Mouse (Mus musculus) neural tube, embryonic 12.5 days (tissue): ENCODE results near the gene Mplkip. TPM values are rescaled to one million over a fixed set of nuclear protein-coding genes. Genes with fewer than 3 reads are reported as not detected.

Experiments
- ATAC-seq: fragments of 200-750 bp; cut with Nextera tagmentation; 2 replicates; pipeline ENCODE4 v1.8.0; 2017; ENCODE audit warnings: low read depth, mild to moderate bottlenecking, moderate TSS enrichment, moderate library complexity; ENCODE audit not compliant: low FRiP score
- H3K27ac ChIP-seq: fragments of 300-500 bp; sonication (generic); 2 replicates; pipeline ENCODE4 v1.5.1; 2016
- H3K27me3 ChIP-seq: fragments of 300-500 bp; sonication (generic); replicated peaks from 2 replicates; pipeline ENCODE4 v1.6.1; 2016; ENCODE audit warnings: mild to moderate bottlenecking
- H3K36me3 ChIP-seq: fragments of 300-500 bp; sonication (generic); 2 replicates; pipeline ENCODE4 v1.6.1; 2016; ENCODE audit warnings: mild to moderate bottlenecking
- H3K4me1 ChIP-seq: fragments of 300-500 bp; sonication (generic); 2 replicates; pipeline ENCODE4 v1.6.1; 2016
- H3K4me2 ChIP-seq: fragments of 300-500 bp; sonication (generic); replicated peaks from 2 replicates; pipeline ENCODE4 v1.6.1; 2016; ENCODE audit warnings: mild to moderate bottlenecking
- H3K4me3 ChIP-seq: fragments of 300-500 bp; sonication (generic); 2 replicates; pipeline ENCODE4 v1.5.1; 2016
- H3K9ac ChIP-seq: fragments of 300-500 bp; sonication (generic); 2 replicates; pipeline ENCODE4 v1.6.1; 2016; ENCODE audit warnings: mild to moderate bottlenecking
- H3K9me3 ChIP-seq: fragments of 300-500 bp; sonication (generic); 2 replicates; pipeline ENCODE4 v1.6.1; 2016; ENCODE audit warnings: mild to moderate bottlenecking
- WGBS: fragments of 180-500 bp; shearing (Covaris S2); methylation state at CpG from one replicate; pipeline ENCODE4 v1.1.7; 2016; 5-methylcytosine and 5-hydroxymethylcytosine counted together
- polyA plus RNA-seq: library from polyadenylated mRNA; unstranded; fragments of >200 nt; fragmentation: Nextera tagmentation; extraction: Ambion mirVana; gene quantifications from 2 replicates; pipeline ENCODE4 v1.2.1, GENCODE M21; 2016

Gene Mplkip
- 52.9 and 58.7 TPM in 2 replicates for polyA plus RNA-seq

DNA sequence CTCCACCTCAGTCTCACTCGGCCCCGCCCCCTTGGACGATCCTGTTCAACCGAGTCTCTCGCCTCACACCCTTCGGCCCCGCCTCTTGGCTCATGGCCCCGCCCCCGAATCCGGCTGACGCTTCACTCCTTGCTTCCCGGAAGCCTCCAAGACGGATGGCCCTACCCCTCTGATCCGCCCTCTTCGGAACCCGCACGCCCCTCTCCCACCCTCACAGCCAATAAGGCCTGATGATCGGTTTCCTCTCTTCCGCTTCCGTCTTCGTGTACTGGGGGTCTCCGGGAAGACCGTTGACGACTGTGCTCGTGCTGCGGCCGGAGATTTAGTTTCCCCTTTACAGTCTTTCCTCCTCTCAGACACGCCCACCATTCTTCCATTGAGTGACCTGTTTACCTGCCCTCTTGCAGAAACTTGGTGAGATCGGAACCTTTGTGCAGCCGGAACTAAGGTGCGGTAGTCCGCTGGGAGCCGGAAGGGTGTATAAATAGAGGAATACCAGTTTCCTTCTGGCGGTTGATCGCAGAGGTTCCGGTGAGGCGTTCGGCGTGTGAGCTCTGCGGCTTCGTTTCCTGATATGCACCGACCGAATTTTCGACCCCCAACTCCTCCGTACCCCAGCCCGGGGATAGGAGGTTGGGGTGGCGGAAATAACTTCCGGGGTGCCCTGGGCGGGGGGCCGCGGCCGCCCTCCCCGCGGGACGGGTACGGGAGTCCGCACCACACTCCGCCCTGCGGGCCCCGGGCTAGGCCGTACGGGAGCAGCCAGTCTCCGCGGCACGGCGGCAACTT, at the start of gene Mplkip, which contains the start of gene Sugct:
TSS of gene Mplkip (plus strand) at position 282 of the 789 bp plus-strand sequence.
TSS of gene Sugct (minus strand) at position 643 of the 789 bp plus-strand sequence.
- Histone ChIP-seq H3K27ac (peak within 1 kb of the TSS; percentile 82), H3K4me3 (peak within 1 kb of the TSS; percentile 86), H3K4me1 (peaks cover 3% of the 10 kb centered on the region; the same call in 1 of the 2 replicates), H3K9ac (peak within 1 kb of the TSS; percentile 92), H3K9me3 (no peaks in the 10 kb centered on the region), H3K4me2 (peak within 1 kb of the TSS; percentile 66), H3K36me3 (no peaks in the 10 kb centered on the region), H3K27me3 (no peaks in the 10 kb centered on the region)
- peak; percentile 99 for ATAC-seq
- WGBS, result under 1% methylated on average over 66 of the region's 66 CpGs

DNA sequence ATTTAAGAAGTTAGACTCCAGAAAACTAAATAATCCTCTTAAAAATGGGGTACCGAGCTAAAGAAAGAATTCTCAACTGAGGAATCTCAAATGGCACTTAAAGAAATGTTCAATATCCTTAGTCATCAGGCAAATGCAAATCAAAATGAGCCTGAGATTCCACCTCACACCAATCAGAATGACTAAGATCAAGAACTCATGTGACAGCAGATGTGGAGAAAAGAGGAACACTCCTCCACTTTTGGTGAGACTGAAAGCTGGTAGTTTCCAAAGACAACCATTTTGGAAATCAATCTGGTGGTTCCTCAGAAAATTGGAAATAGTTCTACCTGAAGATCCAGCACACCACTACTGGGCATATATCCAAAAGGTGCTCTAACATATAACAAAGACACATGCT, 27.6 kb upstream of the Mplkip start:
- H3K27ac ChIP-seq, result no peak overlapping the region
- no peak overlapping the region for H3K4me2 ChIP-seq
- no peak overlapping the region for H3K9ac ChIP-seq
- WGBS, result 91% methylated on average over 1 of the region's 1 CpGs
- no peaks in the 10 kb centered on the region for H3K4me1 ChIP-seq
- ATAC-seq, result no peak
- H3K27me3 ChIP-seq, result no peaks in the 10 kb centered on the region
- no peak overlapping the region for H3K4me3 ChIP-seq
- no peaks in the 10 kb centered on the region for H3K9me3 ChIP-seq
- H3K36me3 ChIP-seq, result no peaks in the 10 kb centered on the region

GRCm38 (mm10) chr13:17671122-17671521, 23.9 kb upstream of the Mplkip start:
- Histone ChIP-seq H3K4me3 (no peak overlapping the region), H3K27me3 (no peaks in the 10 kb centered on the region), H3K27ac (no peak overlapping the region), H3K9me3 (no peaks in the 10 kb centered on the region), H3K4me1 (no peaks in the 10 kb centered on the region), H3K4me2 (no peak overlapping the region), H3K9ac (no peak overlapping the region), H3K36me3 (no peaks in the 10 kb centered on the region)
- 71% methylated on average over 1 of the region's 1 CpGs for WGBS
- ATAC-seq, result no peak

- Histone ChIP-seq H3K4me3 (no peak overlapping the region), H3K4me1 (no peaks in the 10 kb centered on the region; the same call in 1 of the 2 replicates), H3K4me2 (no peak overlapping the region), H3K27ac (no peak overlapping the region), H3K9me3 (no peaks in the 10 kb centered on the region), H3K27me3 (no peaks in the 10 kb centered on the region), H3K9ac (no peak overlapping the region), H3K36me3 (no peaks in the 10 kb centered on the region)
- no peak for ATAC-seq
Measured at GRCm38 (mm10) chr13:17689461-17689860, 5.5 kb upstream of the Mplkip start.

- Histone ChIP-seq H3K27ac (no peak overlapping the region), H3K4me3 (no peak overlapping the region), H3K4me2 (no peak overlapping the region), H3K27me3 (no peaks in the 10 kb centered on the region), H3K4me1 (no peaks in the 10 kb centered on the region; the same call in 1 of the 2 replicates), H3K9me3 (no peaks in the 10 kb centered on the region), H3K9ac (no peak overlapping the region), H3K36me3 (no peaks in the 10 kb centered on the region)
- ATAC-seq, result no peak
Measured at GRCm38 (mm10) chr13:17690686-17691085, 4.3 kb upstream of the Mplkip start.

DNA sequence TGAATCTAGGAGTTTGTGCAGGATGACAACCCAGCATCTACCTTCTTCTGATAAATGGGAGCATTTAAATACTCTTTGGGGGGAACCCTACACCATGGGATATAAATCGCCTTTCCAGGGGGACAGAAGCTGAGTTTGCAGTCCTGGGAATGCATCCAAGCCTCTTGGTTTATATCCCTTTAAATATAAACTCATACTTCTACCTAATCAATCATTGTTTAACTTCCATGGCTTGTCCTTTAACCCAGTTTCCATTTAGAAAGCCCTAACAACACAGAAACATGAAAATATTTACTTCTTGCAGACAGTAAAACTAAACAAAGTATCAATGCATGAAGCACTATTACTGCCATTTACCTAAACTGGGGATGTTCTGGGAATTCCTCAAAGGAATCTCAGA, 3.6 kb upstream of the Mplkip start:
- Histone ChIP-seq H3K9me3 (no peaks in the 10 kb centered on the region), H3K27me3 (no peaks in the 10 kb centered on the region), H3K9ac (no peak overlapping the region), H3K4me2 (no peak overlapping the region), H3K4me1 (no peaks in the 10 kb centered on the region; the same call in 1 of the 2 replicates), H3K36me3 (no peaks in the 10 kb centered on the region), H3K27ac (no peak overlapping the region), H3K4me3 (no peak overlapping the region)
- WGBS, result 75% methylated on average over 1 of the region's 1 CpGs
- ATAC-seq, result no peak

- 78% methylated on average over 5 of the region's 5 CpGs for WGBS
- Histone ChIP-seq H3K27ac (no peak overlapping the region), H3K9me3 (no peaks in the 10 kb centered on the region), H3K4me3 (no peak overlapping the region), H3K27me3 (no peaks in the 10 kb centered on the region), H3K4me1 (peaks cover 3% of the 10 kb centered on the region; the same call in 1 of the 2 replicates), H3K4me2 (peak overlapping the region; percentile 66), H3K36me3 (no peaks in the 10 kb centered on the region), H3K9ac (no peak overlapping the region)
- no peak for ATAC-seq
Measured at GRCm38 (mm10) chr13:17693816-17694215, 1.2 kb upstream of the Mplkip start.

DNA sequence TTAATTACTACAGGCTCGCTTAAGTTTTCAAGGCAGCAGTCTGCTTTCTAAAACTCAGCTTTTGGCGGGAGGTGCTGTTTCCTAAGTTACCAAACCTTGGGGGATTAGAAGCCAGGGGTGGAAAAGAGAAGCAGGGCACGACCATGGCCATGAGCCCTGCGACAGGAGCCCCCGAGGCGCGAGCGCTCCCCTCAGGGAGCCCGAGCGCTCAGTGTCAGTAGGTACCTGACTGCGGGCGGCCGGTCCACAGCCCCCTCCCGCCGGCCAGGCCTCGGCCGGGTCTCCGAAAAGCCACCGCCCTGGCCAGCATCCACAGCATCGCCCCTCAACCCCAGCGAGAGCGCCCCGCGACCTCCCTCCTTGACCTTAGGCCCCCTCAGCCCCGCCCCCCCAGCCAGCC, 578 bp upstream of the Mplkip start:
- H3K4me1 ChIP-seq, result peaks cover 3% of the 10 kb centered on the region; the same call in 1 of the 2 replicates
- H3K4me3 ChIP-seq, result peak overlapping the region; percentile 86
- 1% methylated on average over 24 of the region's 25 CpGs for WGBS
- no peaks in the 10 kb centered on the region for H3K27me3 ChIP-seq
- peak overlapping the region; percentile 66 for H3K4me2 ChIP-seq
- peak overlapping the region; percentile 58 for H3K9ac ChIP-seq
- H3K9me3 ChIP-seq, result no peaks in the 10 kb centered on the region
- no peaks in the 10 kb centered on the region for H3K36me3 ChIP-seq
- H3K27ac ChIP-seq, result peak overlapping the region; percentile 10; the same call in 1 of the 2 replicates
- peak; percentile 83 for ATAC-seq

GRCm38 (mm10) chr13:17695898-17696580, 1.0 kb downstream of the Mplkip start:
- H3K4me3 ChIP-seq, result peak overlapping the region; percentile 86
- H3K36me3 ChIP-seq, result no peaks in the 10 kb centered on the region
- no peak for ATAC-seq
- 17% methylated on average over 7 of the region's 7 CpGs for WGBS
- H3K4me2 ChIP-seq, result peak overlapping the region; percentile 66
- peaks cover 3% of the 10 kb centered on the region; the same call in 1 of the 2 replicates for H3K4me1 ChIP-seq
- H3K27me3 ChIP-seq, result no peaks in the 10 kb centered on the region
- peak overlapping the region; percentile 92 for H3K9ac ChIP-seq
- H3K27ac ChIP-seq, result no peak overlapping the region
- H3K9me3 ChIP-seq, result no peaks in the 10 kb centered on the region

- Histone ChIP-seq H3K27ac (no peak overlapping the region), H3K36me3 (no peaks in the 10 kb centered on the region), H3K27me3 (no peaks in the 10 kb centered on the region), H3K4me1 (0 out of 2 replicates have a peak, but pooled peaks cover 3% of the 10 kb centered on the region), H3K9me3 (no peaks in the 10 kb centered on the region), H3K4me3 (no peak overlapping the region), H3K9ac (no peak overlapping the region), H3K4me2 (no peak overlapping the region)
- WGBS, result 62% methylated on average over 3 of the region's 3 CpGs
- no peak for ATAC-seq
Measured at GRCm38 (mm10) chr13:17700090-17700715, 5.2 kb downstream of the Mplkip start.

- H3K4me3 ChIP-seq, result no peak overlapping the region
- H3K9me3 ChIP-seq, result no peaks in the 10 kb centered on the region
- H3K27ac ChIP-seq, result no peak overlapping the region
- ATAC-seq, result no peak
- H3K9ac ChIP-seq, result no peak overlapping the region
- no peak overlapping the region for H3K4me2 ChIP-seq
- 0 out of 2 replicates have a peak, but pooled peaks cover 3% of the 10 kb centered on the region for H3K4me1 ChIP-seq
- H3K36me3 ChIP-seq, result no peaks in the 10 kb centered on the region
- no peaks in the 10 kb centered on the region for H3K27me3 ChIP-seq
Measured at GRCm38 (mm10) chr13:17701322-17701721, 6.3 kb downstream of the Mplkip start.

DNA sequence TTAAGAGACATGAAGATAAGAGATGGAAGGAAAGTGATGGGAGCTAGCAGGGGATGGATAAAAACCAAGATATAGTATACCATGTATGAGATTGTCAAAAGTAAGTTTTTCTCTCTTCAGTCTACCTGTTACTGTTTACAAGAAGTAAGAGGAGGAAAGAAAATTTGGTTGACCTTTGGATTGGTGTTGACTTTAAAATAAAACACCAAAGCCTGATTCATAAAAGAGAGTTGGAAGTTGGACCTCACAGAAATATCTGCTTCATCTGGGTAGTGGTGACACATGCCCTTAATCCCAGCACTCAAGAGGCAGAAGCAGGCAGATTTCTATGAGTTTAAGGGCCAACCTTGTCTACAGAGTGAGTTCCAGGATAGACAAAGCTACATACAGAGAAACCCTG, 7.3 kb downstream of the Mplkip start:
- Histone ChIP-seq H3K36me3 (no peaks in the 10 kb centered on the region), H3K4me2 (no peak overlapping the region), H3K4me1 (no peaks in the 10 kb centered on the region), H3K27ac (no peak overlapping the region), H3K4me3 (no peak overlapping the region), H3K9me3 (no peaks in the 10 kb centered on the region), H3K27me3 (no peaks in the 10 kb centered on the region), H3K9ac (no peak overlapping the region)
- no peak for ATAC-seq
